Mouse (Mus musculus) forebrain, embryonic 13.5 days (tissue): ENCODE measurements at regions not wholly inside any gene's neighbourhood (a gene's known extent, or its start where the extent isn't known, plus 50 kb on each side); places are given as distances from the start of the nearest gene placed in this dataset.
"Not testable (repeated sequence)": the region's sequence is repeated elsewhere in the genome, so short reads cannot be mapped to it uniquely, and the experiment has no call there.

Experiments used
- ATAC-seq: fragments of 200-750 bp; cut with Nextera tagmentation; 2 replicates; pipeline ENCODE4 v1.8.0; 2017
- H3K27ac ChIP-seq: fragments of 300-500 bp; sonication (generic); 2 replicates; pipeline ENCODE4 v1.5.1; 2015; ENCODE audit warnings: inconsistent platforms, mild to moderate bottlenecking, moderate library complexity
- H3K27me3 ChIP-seq: fragments of 300-500 bp; sonication (generic); 2 replicates; pipeline ENCODE4 v1.6.1; 2015; ENCODE audit warnings: mild to moderate bottlenecking, inconsistent platforms
- H3K36me3 ChIP-seq: fragments of 300-500 bp; sonication (generic); 2 replicates; pipeline ENCODE4 v1.6.1; 2015; ENCODE audit warnings: mild to moderate bottlenecking, inconsistent platforms; ENCODE audit not compliant: poor library complexity, severe bottlenecking
- H3K4me1 ChIP-seq: fragments of 300-500 bp; sonication (generic); 2 replicates; pipeline ENCODE4 v1.6.1; 2015; ENCODE audit warnings: inconsistent platforms
- H3K4me2 ChIP-seq: fragments of 300-500 bp; sonication (generic); 2 replicates; pipeline ENCODE4 v1.6.1; 2015; ENCODE audit warnings: inconsistent platforms, mild to moderate bottlenecking, moderate library complexity
- H3K4me3 ChIP-seq: fragments of 300-500 bp; sonication (generic); 2 replicates; pipeline ENCODE4 v1.5.1; 2015; ENCODE audit warnings: mild to moderate bottlenecking, inconsistent platforms
- H3K9ac ChIP-seq: fragments of 300-500 bp; sonication (generic); 2 replicates; pipeline ENCODE4 v1.6.1; 2015; ENCODE audit warnings: mild to moderate bottlenecking, inconsistent platforms
- H3K9me3 ChIP-seq: fragments of 300-500 bp; sonication (generic); replicated peaks from 2 replicates; pipeline ENCODE4 v1.6.1; 2016; ENCODE audit warnings: inconsistent platforms
- WGBS: fragments of 180-500 bp; shearing (Covaris S2); methylation state at CpG from one replicate; pipeline ENCODE4 v1.1.7; 2015; 5-methylcytosine and 5-hydroxymethylcytosine counted together

DNA sequence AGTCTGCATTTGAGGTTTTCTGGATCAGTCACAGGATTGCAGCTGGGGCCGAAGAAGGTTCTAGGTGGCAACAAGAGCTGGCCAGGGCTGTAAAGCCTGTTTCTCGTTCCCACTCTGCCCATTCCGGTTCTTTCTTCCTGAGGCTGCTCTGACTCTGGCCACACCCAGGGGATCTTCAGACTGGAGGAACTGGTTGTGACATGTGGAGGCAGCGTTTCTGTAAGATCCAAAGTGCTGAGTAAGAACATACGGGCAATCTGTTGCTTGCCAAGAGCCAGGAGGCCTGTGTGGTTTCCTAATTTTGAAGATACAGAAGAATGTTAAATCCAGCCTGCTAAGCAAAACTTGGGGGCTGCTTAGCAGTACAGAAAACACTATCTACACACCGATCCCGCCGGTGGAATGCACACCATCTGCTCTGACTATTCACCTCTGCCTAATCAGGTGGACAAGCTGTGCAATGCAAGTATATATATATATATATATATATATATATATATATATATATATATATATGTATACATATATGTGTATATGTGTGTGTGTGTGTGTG is 99.3 kb upstream of the Bmp2k start:
- Histone ChIP-seq H3K27ac (no peak overlapping the region), H3K36me3 (no peaks in the 10 kb centered on the region), H3K9me3 (no peaks in the 10 kb centered on the region), H3K4me1 (no peaks in the 10 kb centered on the region), H3K9ac (no peak overlapping the region), H3K4me2 (no peak overlapping the region), H3K27me3 (no peaks in the 10 kb centered on the region), H3K4me3 (no peak overlapping the region)
- 90% methylated on average over 8 of the region's 8 CpGs for WGBS
- no peak for ATAC-seq

DNA sequence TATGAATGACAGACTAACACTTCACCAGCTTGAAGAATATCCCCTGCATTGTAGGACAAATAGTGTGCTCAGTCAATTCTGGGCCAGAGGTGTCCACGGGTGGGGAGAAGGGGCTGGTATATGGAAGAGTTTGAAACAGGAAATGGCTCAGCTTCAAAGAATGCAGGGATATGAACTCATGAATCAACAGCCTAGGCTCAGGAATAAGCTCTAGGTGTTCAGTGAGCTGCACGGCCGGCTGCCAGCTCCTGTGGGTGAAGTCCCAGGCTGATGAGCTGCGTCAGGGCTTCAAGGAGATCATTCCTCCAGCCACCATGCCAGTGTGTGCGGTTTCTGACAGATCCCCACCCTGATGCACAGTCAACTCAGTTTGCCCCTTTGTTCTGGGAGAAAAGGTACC is 98.8 kb upstream of the Bmp2k start:
- no peaks in the 10 kb centered on the region for H3K27me3 ChIP-seq
- no peak for ATAC-seq
- 84% methylated on average over 5 of the region's 5 CpGs for WGBS
- no peak overlapping the region for H3K9ac ChIP-seq
- no peak overlapping the region for H3K27ac ChIP-seq
- H3K4me3 ChIP-seq, result no peak overlapping the region
- no peaks in the 10 kb centered on the region for H3K4me1 ChIP-seq
- H3K4me2 ChIP-seq, result no peak overlapping the region
- H3K9me3 ChIP-seq, result no peaks in the 10 kb centered on the region
- H3K36me3 ChIP-seq, result no peaks in the 10 kb centered on the region

DNA sequence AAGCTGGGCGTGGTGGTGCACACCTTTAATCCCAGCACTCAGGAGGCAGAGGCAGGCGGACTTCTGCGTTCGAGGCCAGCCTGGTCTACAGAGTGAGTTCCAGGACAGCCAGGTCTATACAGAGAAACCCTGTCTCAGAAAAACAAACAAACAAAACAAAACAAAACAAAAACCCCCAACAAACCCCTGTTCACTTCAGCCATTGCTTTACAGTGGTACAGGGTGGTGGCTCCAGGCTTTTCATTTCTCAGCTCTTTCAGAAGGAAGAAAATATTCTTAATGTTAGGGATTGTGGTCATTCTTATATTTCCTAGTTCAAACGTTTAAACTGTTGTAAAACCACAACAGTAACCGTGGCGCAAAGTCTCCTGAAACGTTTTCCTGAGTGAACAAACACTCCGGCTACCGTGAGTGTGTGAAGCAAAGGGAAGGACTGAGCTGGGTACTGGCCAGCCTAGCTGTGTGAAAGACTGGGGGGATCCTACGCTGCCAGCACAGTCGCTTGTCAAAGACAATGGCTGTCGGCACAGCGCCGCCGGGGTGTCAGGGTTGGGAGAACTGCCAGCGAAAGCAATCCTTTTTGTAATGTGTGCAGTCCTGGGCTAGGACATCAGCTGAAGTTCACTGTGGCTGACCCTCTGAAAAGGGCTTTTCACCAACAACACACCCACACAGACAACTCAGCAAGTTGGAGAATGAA is 91.8 kb upstream of the Bmp2k start:
- Histone ChIP-seq H3K36me3 (no peaks in the 10 kb centered on the region), H3K27me3 (no peaks in the 10 kb centered on the region), H3K4me2 (peak overlapping the region; percentile 38), H3K9ac (0 out of 2 replicates have a peak overlapping the region, but pooled peaks have one; percentile 21), H3K4me1 (peaks cover 13% of the 10 kb centered on the region), H3K27ac (no peak overlapping the region), H3K9me3 (no peaks in the 10 kb centered on the region), H3K4me3 (0 out of 2 replicates have a peak overlapping the region, but pooled peaks have one; percentile 9)
- ATAC-seq, result peak; percentile 93
- 28% methylated on average over 17 of the region's 17 CpGs for WGBS

- H3K9ac ChIP-seq, H3K27me3 ChIP-seq, ATAC-seq, H3K4me2 ChIP-seq, H3K27ac ChIP-seq, H3K36me3 ChIP-seq, H3K4me3 ChIP-seq, H3K9me3 ChIP-seq: not testable (repeated sequence)
- H3K4me1 ChIP-seq, result peaks cover 20% of the 10 kb centered on the region
- 92% methylated on average over 2 of the region's 2 CpGs for WGBS
Observed at GRCm38 (mm10) chr5:96908371-96908770, 89.1 kb upstream of the Bmp2k start.

- no peak for ATAC-seq
- Histone ChIP-seq H3K4me2 (no peak overlapping the region), H3K36me3 (no peaks in the 10 kb centered on the region), H3K4me1 (peaks cover 20% of the 10 kb centered on the region), H3K27me3 (no peaks in the 10 kb centered on the region), H3K9ac (no peak overlapping the region), H3K4me3 (no peak overlapping the region), H3K27ac (no peak overlapping the region), H3K9me3 (no peaks in the 10 kb centered on the region)
- 78% methylated on average over 6 of the region's 6 CpGs for WGBS
Observed at GRCm38 (mm10) chr5:96909218-96909617, 88.3 kb upstream of the Bmp2k start.

DNA sequence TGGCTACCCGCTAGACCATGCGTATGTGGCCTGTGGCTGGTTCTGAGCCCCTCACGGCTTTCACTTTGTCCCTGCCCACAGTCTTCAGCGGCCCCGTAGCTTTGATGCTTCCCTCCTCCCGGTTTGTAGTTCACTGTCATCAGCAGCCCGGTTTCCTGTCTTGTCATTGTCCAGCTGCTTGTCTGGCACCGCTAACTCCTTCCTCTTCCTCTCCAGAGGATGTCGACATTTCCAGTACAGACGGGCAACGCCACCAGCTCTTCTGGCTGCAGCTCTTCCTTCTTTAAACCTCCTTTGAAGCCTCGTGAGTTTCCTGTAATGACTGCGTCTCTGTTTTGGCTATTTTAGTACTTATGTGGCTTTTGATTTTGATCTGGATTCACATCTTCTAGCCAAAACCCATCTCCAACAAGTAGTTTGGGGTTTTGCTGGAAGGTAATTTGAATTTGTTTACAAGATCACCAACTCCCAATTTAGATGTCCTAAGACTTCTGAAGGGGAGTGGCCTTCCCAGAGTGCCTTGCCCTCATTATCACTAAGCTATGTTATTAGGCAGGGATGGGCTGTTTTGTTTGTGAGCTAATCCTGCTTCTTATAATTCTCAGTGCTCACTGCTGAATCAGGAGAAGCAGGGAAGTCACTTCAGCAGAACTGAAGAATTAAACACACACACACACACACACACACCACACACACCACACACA is 85.8 kb upstream of the Bmp2k start:
- ATAC-seq, result no peak
- Histone ChIP-seq H3K9ac (no peak overlapping the region), H3K4me3 (no peak overlapping the region), H3K36me3 (no peaks in the 10 kb centered on the region), H3K9me3 (no peaks in the 10 kb centered on the region), H3K4me1 (peaks cover 6% of the 10 kb centered on the region; the same call in 1 of the 2 replicates), H3K27ac (no peak overlapping the region), H3K4me2 (no peak overlapping the region), H3K27me3 (no peaks in the 10 kb centered on the region)
- WGBS, result 61% methylated on average over 13 of the region's 13 CpGs

DNA sequence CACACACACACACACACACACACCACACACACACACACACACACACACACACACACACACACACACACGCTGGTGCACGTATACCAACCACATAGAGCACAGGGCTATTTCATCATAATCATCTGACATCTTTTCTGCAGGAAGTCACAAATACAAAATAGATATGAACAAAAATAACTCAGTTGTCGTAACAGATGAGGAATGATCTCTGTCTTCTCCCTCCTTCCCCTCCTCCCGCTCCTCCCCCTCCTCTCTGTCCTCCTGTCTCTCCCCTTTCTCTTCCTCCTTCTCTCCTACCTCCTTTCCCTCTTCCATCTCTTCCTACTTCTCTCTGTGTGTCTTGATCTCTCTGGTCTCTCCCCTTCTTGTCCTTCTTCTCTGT is 85.2 kb upstream of the Bmp2k start:
- Histone ChIP-seq H3K9me3 (no peaks in the 10 kb centered on the region), H3K4me1 (peaks cover 6% of the 10 kb centered on the region; the same call in 1 of the 2 replicates), H3K4me2 (no peak overlapping the region), H3K36me3 (no peaks in the 10 kb centered on the region), H3K27me3 (no peaks in the 10 kb centered on the region), H3K4me3 (no peak overlapping the region), H3K9ac (no peak overlapping the region), H3K27ac (no peak overlapping the region)
- no peak for ATAC-seq
- WGBS, result 85% methylated on average over 4 of the region's 4 CpGs

DNA sequence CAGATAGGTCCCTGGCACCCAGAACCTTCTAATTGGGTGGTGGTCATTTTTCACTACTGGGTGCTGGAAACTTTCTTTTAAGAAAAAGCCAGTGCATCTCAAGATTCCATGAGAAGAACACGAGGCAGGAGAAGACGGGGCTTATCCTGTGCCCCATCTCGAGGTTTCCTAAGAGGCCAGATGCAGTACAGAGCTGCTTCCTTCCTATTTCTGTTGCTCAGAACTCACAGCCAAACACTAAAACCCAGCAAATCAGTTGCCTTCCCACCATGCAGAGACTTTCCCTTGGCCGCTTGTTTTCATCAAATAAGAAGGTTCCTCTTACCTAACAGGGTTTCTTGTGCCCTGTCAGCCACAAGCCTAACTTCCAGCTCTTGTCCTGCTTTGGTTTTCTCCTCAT is 84.7 kb upstream of the Bmp2k start:
- no peaks in the 10 kb centered on the region for H3K27me3 ChIP-seq
- ATAC-seq, result no peak
- H3K4me1 ChIP-seq, result peaks cover 8% of the 10 kb centered on the region; the same call in 1 of the 2 replicates
- H3K36me3 ChIP-seq, result no peaks in the 10 kb centered on the region
- WGBS, result 83% methylated on average over 4 of the region's 4 CpGs
- H3K4me3 ChIP-seq, result no peak overlapping the region
- no peak overlapping the region for H3K4me2 ChIP-seq
- no peak overlapping the region for H3K9ac ChIP-seq
- H3K27ac ChIP-seq, result no peak overlapping the region
- H3K9me3 ChIP-seq, result no peaks in the 10 kb centered on the region

DNA sequence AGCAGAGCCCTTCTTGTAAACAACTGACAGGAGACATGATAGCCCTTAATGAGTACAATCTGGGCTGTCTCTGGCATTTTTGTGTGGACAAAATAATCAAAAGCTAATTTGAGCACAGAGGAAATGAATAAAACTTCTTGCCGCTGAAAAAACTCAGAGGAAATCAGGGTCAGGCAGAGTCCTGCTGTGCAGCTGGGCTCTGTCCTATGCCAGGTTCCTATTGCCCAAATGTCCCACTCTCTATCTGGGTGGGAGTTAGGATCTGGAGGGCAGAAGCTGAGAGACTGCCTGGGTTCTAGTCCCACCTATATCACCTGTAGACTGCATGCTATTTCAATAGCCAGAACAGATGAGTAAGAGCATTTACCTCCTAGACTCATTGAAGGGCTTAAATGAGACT is 83.8 kb upstream of the Bmp2k start:
- H3K36me3 ChIP-seq, result no peaks in the 10 kb centered on the region
- no peak for ATAC-seq
- no peaks in the 10 kb centered on the region for H3K27me3 ChIP-seq
- no peak overlapping the region for H3K4me3 ChIP-seq
- H3K4me2 ChIP-seq, result no peak overlapping the region
- WGBS, result 73% methylated on average over 1 of the region's 1 CpGs
- H3K4me1 ChIP-seq, result peaks cover 9% of the 10 kb centered on the region; the same call in 1 of the 2 replicates
- H3K27ac ChIP-seq, result no peak overlapping the region
- H3K9ac ChIP-seq, result no peak overlapping the region
- no peaks in the 10 kb centered on the region for H3K9me3 ChIP-seq

- Histone ChIP-seq H3K9me3 (no peaks in the 10 kb centered on the region), H3K9ac (no peak overlapping the region), H3K4me3 (no peak overlapping the region), H3K4me2 (no peak overlapping the region), H3K4me1 (peaks cover 9% of the 10 kb centered on the region; the same call in 1 of the 2 replicates), H3K27me3 (no peaks in the 10 kb centered on the region), H3K36me3 (no peaks in the 10 kb centered on the region), H3K27ac (no peak overlapping the region)
- WGBS, result 88% methylated on average over 4 of the region's 4 CpGs
- ATAC-seq, result no peak
Observed at GRCm38 (mm10) chr5:96914696-96915404, 82.6 kb upstream of the Bmp2k start.

DNA sequence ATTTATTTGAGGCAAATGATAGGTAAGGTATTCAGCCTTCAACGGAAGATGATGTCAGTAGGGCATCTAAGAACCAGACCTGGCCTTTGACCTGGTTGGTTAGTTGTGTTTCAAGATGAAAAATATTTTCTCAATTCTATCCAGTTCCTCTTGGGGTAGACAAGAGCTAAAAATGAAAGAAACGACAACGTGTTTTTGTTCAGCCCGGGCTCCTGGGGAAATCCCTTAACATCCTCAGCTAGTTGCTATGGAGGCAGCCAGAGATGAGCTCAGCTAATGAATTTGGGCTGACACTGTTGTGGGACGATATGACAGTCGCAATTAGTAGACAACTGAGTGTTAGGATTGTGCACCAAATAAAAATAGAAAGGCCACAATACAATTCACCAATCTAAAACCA is 80.6 kb upstream of the Bmp2k start:
- H3K9me3 ChIP-seq, result no peaks in the 10 kb centered on the region
- no peak for ATAC-seq
- no peaks in the 10 kb centered on the region for H3K27me3 ChIP-seq
- no peaks in the 10 kb centered on the region for H3K36me3 ChIP-seq
- peaks cover 3% of the 10 kb centered on the region; the same call in 1 of the 2 replicates for H3K4me1 ChIP-seq
- 69% methylated on average over 6 of the region's 6 CpGs for WGBS
- H3K4me2 ChIP-seq, result no peak overlapping the region
- H3K9ac ChIP-seq, result no peak overlapping the region
- no peak overlapping the region for H3K27ac ChIP-seq
- H3K4me3 ChIP-seq, result no peak overlapping the region
